Mouse (Mus musculus) ovary, adult 18-20 months (tissue): Measurements from ENCODE around the gene Klf7.
A peak's percentile ranks its signal among the peaks of the same experiment; 100 is the strongest.
"Not testable (repeated sequence)": the region's sequence is repeated elsewhere in the genome, so short reads cannot be mapped to it uniquely, and the experiment has no call there.

Experiments
- DNase-seq: peaks from one replicate; pipeline ENCODE4 v3.0.0; 2022; ENCODE audit warnings: low spot score, mixed read lengths

Klf7 gene

DNA sequence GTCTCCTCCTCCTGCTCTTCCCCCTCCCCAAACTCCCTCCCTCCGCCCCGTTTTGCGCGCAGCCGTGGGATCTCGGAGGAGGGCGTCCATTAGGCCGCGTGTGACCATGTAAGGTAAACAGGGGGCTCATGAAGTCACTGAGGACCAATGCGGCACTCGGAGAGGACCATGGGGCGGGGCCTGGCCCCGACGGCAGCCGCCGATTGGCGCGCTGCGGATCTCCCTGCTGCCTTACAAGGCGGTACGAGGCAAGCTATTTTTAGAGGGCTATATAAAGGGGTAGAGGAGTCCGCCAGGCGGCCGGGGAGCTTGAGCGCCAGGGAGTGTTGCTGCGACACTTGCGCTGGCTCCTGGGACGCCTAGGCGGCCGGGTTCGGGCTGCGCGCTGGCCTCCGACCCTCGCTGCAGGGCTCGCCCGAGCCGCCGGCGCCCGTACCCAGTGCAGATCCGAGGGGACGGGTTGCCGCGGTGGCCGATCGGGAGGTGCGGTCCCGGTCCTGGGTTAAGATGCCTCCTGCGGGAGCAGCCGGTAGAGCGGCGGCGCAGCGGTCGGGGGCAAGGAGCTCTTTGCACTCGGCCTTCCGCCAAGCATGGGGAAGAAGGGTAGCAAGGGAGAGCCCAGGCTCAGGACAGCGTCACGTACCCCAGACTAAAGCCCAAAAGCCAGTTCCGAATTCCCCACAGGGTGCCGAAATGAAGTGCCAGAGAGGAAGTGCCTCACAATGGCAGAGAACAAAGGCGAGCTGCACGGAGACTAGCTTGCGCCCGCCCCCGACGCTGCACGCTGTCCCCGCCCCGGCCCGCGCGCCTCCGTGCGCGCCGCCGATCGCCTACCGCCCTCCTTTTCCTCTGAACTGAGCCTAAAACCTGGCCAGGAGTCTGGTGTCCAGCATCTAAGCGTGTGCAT is at the start of gene Klf7:
Gene Klf7, minus strand, starts transcription at position 724 of the 907 bp plus-strand sequence.
- peak; percentile 99 for DNase-seq

GRCm38 (mm10) chr1:64164526-64165062 is 42.5 kb upstream of the Klf7 start:
- DNase-seq, result no peak

- no peak for DNase-seq
Observed at GRCm38 (mm10) chr1:64158766-64159165, 36.7 kb upstream of the Klf7 start.

GRCm38 (mm10) chr1:64149185-64149584 is 27.1 kb upstream of the Klf7 start:
- no peak for DNase-seq

- no peak for DNase-seq
Observed at GRCm38 (mm10) chr1:64142691-64143445, 20.8 kb upstream of the Klf7 start.

DNA sequence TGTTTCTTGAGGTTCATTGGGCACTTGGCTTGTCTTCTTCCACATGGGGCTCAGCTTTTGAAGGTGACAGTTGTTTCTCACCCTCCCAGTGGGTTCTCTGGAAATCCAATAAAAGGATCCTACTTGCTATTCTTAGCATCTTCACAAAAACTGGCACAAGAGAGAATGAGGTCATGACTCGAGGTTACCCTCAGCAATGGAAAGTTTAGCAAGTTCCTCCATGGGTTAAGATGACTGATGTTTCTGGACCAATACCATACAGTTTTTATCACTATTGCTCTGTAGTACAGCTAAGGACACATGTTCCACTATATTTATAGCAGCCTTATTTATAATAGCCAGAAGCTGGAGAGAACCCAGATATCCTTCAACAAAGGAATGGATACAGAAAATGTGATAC is 12.4 kb upstream of the Klf7 start:
- no peak for DNase-seq

GRCm38 (mm10) chr1:64126822-64127221 is 4.7 kb upstream of the Klf7 start:
- DNase-seq, result no peak

- DNase-seq, result no peak
Observed at GRCm38 (mm10) chr1:64122466-64122830, 366 bp upstream of the Klf7 start.

DNA sequence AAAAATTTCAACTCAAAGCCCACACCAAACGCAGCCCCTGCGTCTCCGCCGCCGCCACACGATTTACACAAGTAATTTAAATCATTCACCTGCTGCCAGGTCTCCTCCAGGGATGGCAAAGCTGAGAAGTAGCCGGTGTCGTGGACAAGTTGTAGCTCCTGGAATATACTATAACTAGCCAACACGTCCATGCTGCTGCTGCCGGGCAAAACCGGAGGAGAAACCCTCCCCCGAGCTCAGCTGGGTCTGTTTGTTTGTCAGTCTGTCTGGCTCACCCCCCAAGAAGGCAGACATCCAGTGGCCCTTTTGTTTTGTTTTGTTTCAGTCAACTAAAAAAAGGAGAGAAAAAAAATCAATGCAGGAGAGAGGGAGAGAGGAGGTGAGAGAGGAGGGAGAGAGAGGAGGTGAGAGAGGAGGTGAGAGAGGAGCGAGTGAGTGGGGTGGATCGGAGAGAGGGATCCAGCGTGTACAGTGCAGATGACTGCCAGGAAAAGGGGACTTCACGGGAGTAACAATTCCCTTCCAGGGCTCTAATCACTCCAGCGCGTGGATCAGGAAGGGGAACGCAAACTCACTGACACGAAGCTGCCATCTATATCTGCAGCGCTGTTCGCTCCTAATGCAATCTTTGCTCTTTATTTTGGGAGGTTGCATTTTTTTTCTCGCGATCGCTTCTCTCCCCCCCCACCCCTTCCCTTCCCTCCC is 1.1 kb downstream of the Klf7 start:
- peak; percentile 31 for DNase-seq

- DNase-seq, result no peak
Observed at GRCm38 (mm10) chr1:64120421-64120810, 1.7 kb downstream of the Klf7 start.

GRCm38 (mm10) chr1:64119851-64120250 is 2.2 kb downstream of the Klf7 start:
- DNase-seq, result no peak

GRCm38 (mm10) chr1:64119358-64119794 is 2.7 kb downstream of the Klf7 start:
- DNase-seq, result no peak

GRCm38 (mm10) chr1:64118285-64119170 is 3.6 kb downstream of the Klf7 start:
- DNase-seq, result no peak

DNA sequence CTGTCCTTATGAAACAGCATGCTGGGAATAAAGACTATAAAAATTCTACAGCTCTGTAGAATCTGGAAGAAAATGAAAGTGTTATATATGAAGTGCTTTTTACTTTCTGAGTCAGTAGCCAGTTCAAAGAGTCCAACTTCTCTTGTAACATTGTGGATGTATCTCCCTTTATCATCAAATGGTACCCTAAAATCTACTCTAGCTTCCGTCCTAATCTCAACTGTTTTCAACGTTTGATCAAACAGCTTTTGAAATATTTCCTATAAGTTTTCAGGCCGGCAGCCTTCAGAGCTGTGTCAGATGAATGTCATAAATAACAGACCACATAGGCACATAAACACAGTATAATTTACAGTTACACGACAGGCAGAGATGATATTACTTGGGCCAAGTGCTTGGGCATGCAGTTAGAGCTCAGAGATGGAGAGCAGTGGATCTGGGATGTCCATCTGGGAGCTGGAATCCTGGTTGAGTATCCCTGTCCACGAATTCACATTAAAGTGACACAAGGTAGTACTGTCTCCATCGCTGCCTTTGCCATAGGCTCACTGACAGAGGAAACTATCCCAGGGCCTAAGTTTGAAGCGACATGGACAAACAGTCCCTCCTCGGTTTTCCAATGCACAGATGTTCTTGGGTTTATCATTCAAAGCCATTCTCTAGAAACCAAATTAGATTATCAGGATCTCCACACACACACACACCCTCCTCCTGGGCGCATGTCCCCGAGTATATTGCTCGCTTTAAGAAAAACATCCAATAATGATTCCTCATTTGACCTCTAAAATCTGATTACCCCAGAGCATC is 4.4 kb downstream of the Klf7 start:
- DNase-seq, result no peak

GRCm38 (mm10) chr1:64116746-64117455 is 5.2 kb downstream of the Klf7 start:
- DNase-seq, result no peak

DNA sequence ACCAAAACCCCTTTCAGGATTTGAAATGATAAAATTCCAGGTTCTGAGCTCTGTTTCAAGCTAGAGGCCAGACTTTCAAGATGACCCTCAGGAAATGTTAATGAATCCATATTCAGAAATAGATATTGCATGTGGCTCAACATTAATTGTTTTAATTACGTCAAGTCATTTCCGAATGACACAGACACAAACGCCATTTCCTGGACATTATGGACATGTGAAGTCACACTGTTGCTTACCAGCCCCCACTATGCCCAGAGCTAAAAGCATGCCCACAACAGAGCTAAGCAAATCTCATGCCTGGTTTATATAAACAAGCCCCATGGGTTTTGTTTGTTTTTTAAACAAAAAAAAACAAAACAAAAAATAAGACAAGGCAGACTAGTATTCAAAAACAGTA is 7.5 kb downstream of the Klf7 start:
- no peak for DNase-seq

GRCm38 (mm10) chr1:64108653-64109052 is 13.4 kb downstream of the Klf7 start:
- not testable (repeated sequence) for DNase-seq

- no peak for DNase-seq
Observed at GRCm38 (mm10) chr1:64107526-64107925, 14.6 kb downstream of the Klf7 start.

DNA sequence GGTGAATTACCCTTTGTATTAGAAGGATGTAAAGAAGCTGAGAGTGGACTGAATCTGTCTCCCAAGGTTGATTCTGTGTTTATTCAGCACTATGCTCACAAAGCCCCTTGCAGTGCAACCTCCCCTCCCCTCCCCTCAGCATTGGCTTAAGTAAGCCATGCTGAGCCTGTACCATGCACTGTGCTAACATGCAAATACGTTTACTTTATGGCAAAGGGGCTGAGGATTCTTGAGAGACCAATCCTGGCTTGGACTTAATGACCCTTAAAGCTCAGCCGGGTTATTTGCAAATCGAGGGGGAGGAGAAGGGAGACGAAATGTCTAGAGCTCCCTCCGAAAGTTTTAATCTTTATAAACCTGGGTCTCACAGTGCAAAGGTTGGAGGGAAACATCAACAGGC is 16.0 kb downstream of the Klf7 start:
- no peak for DNase-seq

GRCm38 (mm10) chr1:64105181-64105646 is 16.9 kb downstream of the Klf7 start:
- no peak for DNase-seq
